Mouse (Mus musculus) hindbrain, embryonic 14.5 days (tissue): ENCODE results near the gene St6galnac3. TPM values are rescaled to one million over a fixed set of nuclear protein-coding genes. Genes with fewer than 3 reads are reported as not detected.

ENCODE experiments used
- ATAC-seq: fragments of 200-750 bp; cut with Nextera tagmentation; 2 replicates; pipeline ENCODE4 v1.8.0; 2017; ENCODE audit warnings: moderate number of reproducible peaks, mild to moderate bottlenecking, moderate TSS enrichment, moderate library complexity; ENCODE audit not compliant: low FRiP score
- DNase-seq: peaks from one replicate; pipeline ENCODE4 v3.0.0-alpha.2; 2015; ENCODE audit warnings: low spot score
- H3K27ac ChIP-seq: fragments of 300-500 bp; sonication (generic); 2 replicates; pipeline ENCODE4 v1.5.1; 2014; ENCODE audit warnings: mild to moderate bottlenecking, moderate library complexity
- H3K27me3 ChIP-seq: fragments of 300-500 bp; sonication (generic); 2 replicates; pipeline ENCODE4 v1.6.1; 2014; ENCODE audit warnings: mild to moderate bottlenecking, low read length, mixed read lengths; ENCODE audit not compliant: control insufficient read depth, insufficient read depth
- H3K36me3 ChIP-seq: fragments of 300-500 bp; sonication (generic); replicated peaks from 2 replicates; pipeline ENCODE4 v1.6.1; 2014; ENCODE audit not compliant: control insufficient read depth, insufficient read depth
- H3K4me1 ChIP-seq: fragments of 300-500 bp; sonication (generic); replicated peaks from 2 replicates; pipeline ENCODE4 v1.6.1; 2014; ENCODE audit warnings: antibody characterized with exemption, low read length, mixed read lengths; ENCODE audit not compliant: control insufficient read depth, insufficient read depth
- H3K4me2 ChIP-seq: fragments of 300-500 bp; sonication (generic); replicated peaks from 2 replicates; pipeline ENCODE4 v1.6.1; 2014; ENCODE audit warnings: mild to moderate bottlenecking, moderate library complexity
- H3K4me3 ChIP-seq: fragments of 300-500 bp; sonication (generic); replicated peaks from 2 replicates; pipeline ENCODE4 v1.5.1; 2014; ENCODE audit warnings: mild to moderate bottlenecking, low read length
- H3K9ac ChIP-seq: fragments of 300-500 bp; sonication (generic); 2 replicates; pipeline ENCODE4 v1.6.1; 2014
- H3K9me3 ChIP-seq: fragments of 300-500 bp; sonication (generic); 2 replicates; pipeline ENCODE4 v1.6.1; 2016; ENCODE audit warnings: low read length; ENCODE audit not compliant: control insufficient read depth
- WGBS: fragments of 180-500 bp; shearing (Covaris S2); extraction: QIAGEN DNeasy Blood & Tissue Kit; methylation state at CpG from one replicate; pipeline ENCODE4 v1.1.7; 2014; 5-methylcytosine and 5-hydroxymethylcytosine counted together
- polyA plus RNA-seq: library from polyadenylated mRNA; unstranded; fragments of >200 nt; fragmentation: Nextera tagmentation; extraction: Ambion mirVana; gene quantifications from 2 replicates; pipeline ENCODE4 v1.2.1, GENCODE M21; 2014

Gene St6galnac3
- polyA plus RNA-seq, 1 experiment from 2014 or later = 28.3 TPM

DNA sequence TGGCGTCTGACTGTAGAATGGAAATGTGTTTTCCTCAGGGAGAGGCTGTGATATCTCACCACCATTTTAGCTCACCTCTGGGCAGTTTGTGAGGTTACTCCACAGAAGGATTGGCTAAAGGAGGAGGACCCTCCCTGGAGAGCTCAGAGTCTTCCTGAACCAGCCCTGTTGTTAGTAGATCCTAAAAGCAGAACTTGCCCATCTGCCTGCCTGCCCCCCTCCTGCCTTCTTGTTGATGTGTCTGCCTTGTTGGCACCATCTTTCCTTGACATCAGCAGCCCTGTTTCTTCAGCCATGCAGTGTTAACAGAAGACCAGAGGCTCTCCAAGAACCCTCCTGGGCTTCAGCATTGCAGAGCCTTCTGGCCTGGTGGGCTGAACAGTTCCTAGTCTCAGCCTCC is 18.1 kb downstream of the St6galnac3 start:
- Histone ChIP-seq H3K9me3 (no peaks in the 10 kb centered on the region), H3K4me1 (no peaks in the 10 kb centered on the region), H3K4me3 (no peak overlapping the region), H3K4me2 (no peak overlapping the region), H3K36me3 (no peaks in the 10 kb centered on the region), H3K27me3 (no peaks in the 10 kb centered on the region), H3K9ac (no peak overlapping the region), H3K27ac (no peak overlapping the region)
- ATAC-seq (no peak), DNase-seq (no peak)
- 97% methylated on average over 1 of the region's 1 CpGs for WGBS

- H3K9ac ChIP-seq = no peak overlapping the region
- ATAC-seq = no peak
- H3K27ac ChIP-seq = no peak overlapping the region
- H3K4me1 ChIP-seq = peaks cover 3% of the 10 kb centered on the region; the same call in 1 of the 2 replicates
- H3K27me3 ChIP-seq = no peaks in the 10 kb centered on the region
- H3K9me3 ChIP-seq = no peaks in the 10 kb centered on the region
- WGBS = 46% methylated on average over 15 of the region's 15 CpGs
- H3K36me3 ChIP-seq = no peaks in the 10 kb centered on the region
- no peak overlapping the region for H3K4me2 ChIP-seq
- no peak for DNase-seq
- no peak overlapping the region for H3K4me3 ChIP-seq
These were observed 22.9 kb downstream of the St6galnac3 start for GRCm38 (mm10) chr3:153701752-153702740.

DNA sequence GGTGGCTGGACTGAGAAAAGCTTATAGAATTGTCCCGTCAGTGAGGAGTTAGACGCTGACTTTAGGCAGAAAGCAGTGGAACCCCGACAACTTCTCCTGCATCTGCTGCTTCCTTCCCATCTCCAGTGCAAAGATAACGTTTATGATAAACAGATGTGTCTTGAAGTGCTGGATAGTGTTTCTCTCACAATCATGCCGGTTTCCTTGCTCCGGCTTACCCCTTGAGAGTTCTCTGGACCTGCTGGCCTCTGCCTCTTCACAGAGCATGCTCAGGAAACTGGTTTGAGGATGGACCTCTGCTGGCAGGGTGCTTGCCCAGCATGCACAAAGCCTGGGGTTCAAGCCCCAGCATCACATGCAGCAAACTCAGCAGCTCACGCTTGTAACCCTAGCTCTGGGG is 23.8 kb downstream of the St6galnac3 start:
- no peaks in the 10 kb centered on the region for H3K27me3 ChIP-seq
- ATAC-seq = no peak
- peaks cover 3% of the 10 kb centered on the region; the same call in 1 of the 2 replicates for H3K4me1 ChIP-seq
- DNase-seq = no peak
- no peaks in the 10 kb centered on the region for H3K36me3 ChIP-seq
- no peak overlapping the region for H3K27ac ChIP-seq
- 77% methylated on average over 7 of the region's 7 CpGs for WGBS
- no peak overlapping the region for H3K4me3 ChIP-seq
- no peaks in the 10 kb centered on the region for H3K9me3 ChIP-seq
- no peak overlapping the region for H3K9ac ChIP-seq
- no peak overlapping the region for H3K4me2 ChIP-seq

GRCm38 (mm10) chr3:153699086-153699485 is 25.9 kb downstream of the St6galnac3 start:
- Histone ChIP-seq H3K4me3 (no peak overlapping the region), H3K4me2 (no peak overlapping the region), H3K4me1 (peaks cover 3% of the 10 kb centered on the region; the same call in 1 of the 2 replicates), H3K9me3 (no peaks in the 10 kb centered on the region), H3K27ac (no peak overlapping the region), H3K9ac (no peak overlapping the region), H3K36me3 (no peaks in the 10 kb centered on the region), H3K27me3 (no peaks in the 10 kb centered on the region)
- ATAC-seq = no peak
- DNase-seq = no peak
- WGBS = 89% methylated on average over 8 of the region's 8 CpGs

DNA sequence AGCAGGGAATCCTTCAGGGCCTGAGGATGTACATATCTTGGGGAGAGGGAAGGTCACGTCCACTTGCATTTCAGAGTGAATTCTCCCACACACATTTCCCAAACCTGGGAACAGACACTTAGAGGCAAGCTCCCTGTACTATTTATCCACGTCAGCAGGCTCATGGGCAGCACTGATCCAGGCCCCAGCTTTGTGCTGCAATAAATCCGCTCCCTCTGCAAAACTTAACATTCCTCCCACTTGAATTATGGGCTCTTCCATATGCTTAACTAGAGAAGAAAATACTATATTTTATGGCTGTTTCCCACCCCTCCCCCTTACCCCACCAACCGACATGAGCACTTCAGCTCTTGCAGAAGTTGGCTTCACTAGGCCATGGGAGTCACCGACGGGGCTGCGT is 32.0 kb downstream of the St6galnac3 start:
- Histone ChIP-seq H3K27me3 (no peaks in the 10 kb centered on the region), H3K9ac (no peak overlapping the region), H3K4me1 (peaks cover 11% of the 10 kb centered on the region), H3K4me3 (no peak overlapping the region), H3K9me3 (no peaks in the 10 kb centered on the region), H3K27ac (no peak overlapping the region), H3K4me2 (no peak overlapping the region), H3K36me3 (no peaks in the 10 kb centered on the region; the same call in 1 of the 2 replicates)
- 84% methylated on average over 7 of the region's 7 CpGs for WGBS
- no peak for ATAC-seq
- DNase-seq = no peak

- H3K27me3 ChIP-seq = no peaks in the 10 kb centered on the region
- DNase-seq (no peak), ATAC-seq (no peak)
- H3K27ac ChIP-seq = no peak overlapping the region
- no peak overlapping the region for H3K9ac ChIP-seq
- 81% methylated on average over 11 of the region's 11 CpGs for WGBS
- no peaks in the 10 kb centered on the region for H3K9me3 ChIP-seq
- H3K4me2 ChIP-seq = no peak overlapping the region
- H3K4me3 ChIP-seq = no peak overlapping the region
- H3K36me3 ChIP-seq = no peaks in the 10 kb centered on the region; the same call in 1 of the 2 replicates
- peaks cover 11% of the 10 kb centered on the region for H3K4me1 ChIP-seq
These were observed 32.7 kb downstream of the St6galnac3 start for GRCm38 (mm10) chr3:153692206-153692813.

GRCm38 (mm10) chr3:153691537-153691936 is 33.4 kb downstream of the St6galnac3 start:
- Histone ChIP-seq H3K27me3 (no peaks in the 10 kb centered on the region), H3K4me1 (peaks cover 11% of the 10 kb centered on the region; the same call in 1 of the 2 replicates), H3K4me2 (no peak overlapping the region), H3K9ac (no peak overlapping the region), H3K4me3 (no peak overlapping the region), H3K36me3 (no peaks in the 10 kb centered on the region; the same call in 1 of the 2 replicates), H3K9me3 (no peaks in the 10 kb centered on the region), H3K27ac (no peak overlapping the region)
- whole genome bisulfite sequencing = 58% methylated on average over 4 of the region's 4 CpGs
- no peak for ATAC-seq
- DNase-seq = no peak

DNA sequence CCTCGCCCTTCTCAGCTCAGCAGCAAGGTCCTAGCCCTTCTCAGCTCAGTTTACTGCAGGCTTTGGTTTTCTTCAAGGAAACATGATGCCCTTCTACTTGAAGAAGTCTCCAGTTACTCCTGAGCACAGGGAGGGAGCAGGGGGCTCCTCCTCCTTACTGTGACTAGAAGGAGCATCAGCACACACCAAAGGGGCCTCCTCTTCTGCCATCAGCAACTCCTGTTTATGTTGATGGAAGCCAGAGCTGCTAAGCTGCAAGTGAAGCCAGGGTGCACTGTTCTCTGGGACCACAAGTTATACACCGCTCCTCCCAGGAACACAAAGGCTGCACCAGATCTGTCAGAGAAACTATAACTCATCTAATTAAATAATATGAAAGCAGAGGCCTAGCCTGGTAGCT is 34.4 kb downstream of the St6galnac3 start:
- H3K4me2 ChIP-seq = no peak overlapping the region
- H3K9me3 ChIP-seq = no peaks in the 10 kb centered on the region
- WGBS = 70% methylated on average over 2 of the region's 2 CpGs
- DNase-seq (no peak), ATAC-seq (no peak)
- 0 out of 2 replicates have a peak overlapping the region, but pooled peaks have one; percentile 20 for H3K27ac ChIP-seq
- no peaks in the 10 kb centered on the region; the same call in 1 of the 2 replicates for H3K36me3 ChIP-seq
- H3K4me3 ChIP-seq = no peak overlapping the region
- H3K9ac ChIP-seq = no peak overlapping the region
- no peaks in the 10 kb centered on the region for H3K27me3 ChIP-seq
- H3K4me1 ChIP-seq = peaks cover 11% of the 10 kb centered on the region; the same call in 1 of the 2 replicates

DNA sequence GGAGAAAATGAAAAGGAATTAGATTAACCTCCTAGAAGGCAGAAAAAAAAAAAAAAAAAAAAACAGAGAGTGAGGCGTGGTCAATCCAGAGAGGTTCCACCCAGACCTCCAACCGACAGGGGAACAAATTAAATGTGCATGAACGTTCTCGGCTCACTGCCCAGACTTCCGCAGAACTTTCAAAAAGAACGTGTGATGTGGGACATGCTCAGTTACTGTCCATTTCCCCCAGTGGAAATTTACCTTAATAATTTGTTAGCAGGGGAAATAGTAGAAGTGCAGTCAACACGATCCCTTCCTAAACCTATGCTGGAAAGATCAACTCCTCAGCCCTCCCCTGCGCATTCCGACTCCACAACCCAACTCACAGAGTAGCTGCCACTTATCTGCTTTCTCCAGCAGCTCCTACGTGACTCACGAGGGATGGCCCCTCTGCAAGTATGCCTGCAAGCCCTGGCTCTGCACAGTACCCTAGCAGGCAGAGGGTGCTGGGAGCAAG is 35.1 kb downstream of the St6galnac3 start:
- no peak overlapping the region for H3K9ac ChIP-seq
- no peaks in the 10 kb centered on the region; the same call in 1 of the 2 replicates for H3K36me3 ChIP-seq
- no peaks in the 10 kb centered on the region for H3K27me3 ChIP-seq
- H3K4me2 ChIP-seq = no peak overlapping the region
- DNase-seq = no peak
- no peaks in the 10 kb centered on the region for H3K9me3 ChIP-seq
- H3K4me3 ChIP-seq = no peak overlapping the region
- peaks cover 11% of the 10 kb centered on the region; the same call in 1 of the 2 replicates for H3K4me1 ChIP-seq
- ATAC-seq = no peak
- 0 out of 2 replicates have a peak overlapping the region, but pooled peaks have one; percentile 20 for H3K27ac ChIP-seq
- WGBS = 58% methylated on average over 11 of the region's 11 CpGs
